Mouse (Mus musculus) bone marrow, adult 2 months (tissue): Measurements from ENCODE around the gene Chd3. TPM values are rescaled to one million over a fixed set of nuclear protein-coding genes. Genes with fewer than 3 reads are reported as not detected.

Source experiments
- H3K27ac ChIP-seq: fragments of 200-500 bp; 2 replicates; pipeline ENCODE4 v1.5.1; 2012; ENCODE audit warnings: low read depth, mild to moderate bottlenecking, control low read depth, inconsistent platforms, low read length; ENCODE audit not compliant: control insufficient read depth, poor library complexity, insufficient read depth
- H3K4me1 ChIP-seq: fragments of 200-500 bp; 2 replicates; pipeline ENCODE4 v1.6.1; 2011; ENCODE audit warnings: low read length; ENCODE audit not compliant: control insufficient read depth, insufficient read depth
- H3K4me3 ChIP-seq: fragments of 200-500 bp; replicated peaks from 2 replicates; pipeline ENCODE3; 2011; ENCODE audit warnings: mild to moderate bottlenecking, low read depth, low read length, control low read depth; ENCODE audit not compliant: control insufficient read depth
- CTCF ChIP-seq: fragments of 200-500 bp; IDR thresholded peaks from 2 replicates; pipeline ENCODE4 v1.5.1; 2011; ENCODE audit warnings: low read length, control low read depth; ENCODE audit not compliant: control insufficient read depth, insufficient read depth
- POLR2A ChIP-seq: fragments of 200-500 bp; IDR thresholded peaks from 2 replicates; pipeline ENCODE4 v1.6.1; 2011; ENCODE audit warnings: low read depth, mild to moderate bottlenecking, control low read depth, low read length, borderline replicate concordance; ENCODE audit not compliant: control insufficient read depth
- WGBS: fragments of 180-500 bp; shearing (Covaris S2); methylation state at CpG from one replicate; pipeline ENCODE4 v1.1.7; 2018; 5-methylcytosine and 5-hydroxymethylcytosine counted together
- polyA plus RNA-seq: library from polyadenylated mRNA; stranded (reverse); fragments of >200 nt; gene quantifications from 2 replicates; pipeline ENCODE4 v1.2.4, GENCODE M21; 2011; ENCODE audit warnings: low replicate concordance; ENCODE audit not compliant: missing spikeins, insufficient read depth, insufficient read length

The Chd3 gene
- polyA plus RNA-seq, 1 experiment, result 54.5 TPM

GRCm38 (mm10) chr11:69372056-69372779 lies 3.0 kb upstream of the Chd3 start:
- peak overlapping the region; percentile 47 for H3K27ac ChIP-seq
- TF ChIP-seq CTCF (no peak), POLR2A (no peak)
- 49% methylated on average over 12 of the region's 12 CpGs for WGBS
- peaks cover 3% of the 10 kb centered on the region; the same call in 1 of the 2 replicates for H3K4me1 ChIP-seq
- no peak overlapping the region for H3K4me3 ChIP-seq

GRCm38 (mm10) chr11:69371601-69372000 lies 2.4 kb upstream of the Chd3 start:
- no peak overlapping the region for H3K4me3 ChIP-seq
- H3K27ac ChIP-seq, result peak overlapping the region; percentile 47; the same call in 1 of the 2 replicates
- TF ChIP-seq POLR2A (no peak), CTCF (no peak)
- WGBS, result 83% methylated on average over 12 of the region's 12 CpGs
- H3K4me1 ChIP-seq, result peaks cover 3% of the 10 kb centered on the region; the same call in 1 of the 2 replicates

GRCm38 (mm10) chr11:69370817-69371215 lies 1.6 kb upstream of the Chd3 start:
- no peak for TF ChIP-seq POLR2A
- TF ChIP-seq CTCF, result no peak
- no peak overlapping the region for H3K27ac ChIP-seq
- H3K4me1 ChIP-seq, result peaks cover 3% of the 10 kb centered on the region; the same call in 1 of the 2 replicates
- H3K4me3 ChIP-seq, result no peak overlapping the region
- 61% methylated on average over 9 of the region's 9 CpGs for WGBS

- WGBS, result 44% methylated on average over 2 of the region's 2 CpGs
- TF ChIP-seq POLR2A (no peak), CTCF (no peak)
- Histone ChIP-seq H3K4me1 (peaks cover 3% of the 10 kb centered on the region; the same call in 1 of the 2 replicates), H3K4me3 (no peak overlapping the region), H3K27ac (no peak overlapping the region)
These were observed 997 bp upstream of the Chd3 start for GRCm38 (mm10) chr11:69369990-69370816.

- Histone ChIP-seq H3K4me3 (peak overlapping the region; percentile 89), H3K27ac (peak overlapping the region; percentile 78), H3K4me1 (peaks cover 2% of the 10 kb centered on the region; the same call in 1 of the 2 replicates)
- TF ChIP-seq POLR2A, result no peak
- TF ChIP-seq CTCF, result no peak
- under 1% methylated on average over 91 of the region's 106 CpGs for WGBS
These were observed 621 bp downstream of the Chd3 start for GRCm38 (mm10) chr11:69368356-69369214.

- Histone ChIP-seq H3K27ac (peak overlapping the region; percentile 36), H3K4me3 (peak overlapping the region; percentile 58), H3K4me1 (peaks cover 2% of the 10 kb centered on the region; the same call in 1 of the 2 replicates)
- TF ChIP-seq CTCF (no peak), POLR2A (no peak)
- WGBS, result under 1% methylated on average over 21 of the region's 22 CpGs
These were observed 1.4 kb downstream of the Chd3 start for GRCm38 (mm10) chr11:69367616-69368355.
